Comparison of ENCODE assay signal across 8 mouse cellular contexts in the genomic region with DNA sequence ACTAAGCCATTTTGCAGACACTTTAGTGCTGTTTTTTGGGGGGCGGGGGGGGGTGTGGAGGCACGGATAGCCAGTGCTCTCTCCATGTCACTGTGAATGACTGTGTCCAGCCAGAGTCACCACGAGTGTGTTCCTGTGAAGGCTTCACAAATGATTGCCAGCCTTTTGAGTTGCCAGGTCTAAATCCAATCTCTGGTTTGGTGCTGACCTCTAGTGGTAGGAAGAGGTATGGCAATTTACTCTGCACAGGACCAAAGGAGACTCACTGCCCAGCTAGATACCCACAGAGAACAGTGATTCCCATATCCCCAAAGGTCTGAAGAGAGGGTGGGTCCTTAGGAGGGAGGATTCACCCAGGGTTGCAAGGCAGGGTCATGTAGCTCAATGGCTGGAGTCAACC. TPM values are rescaled to one million over a fixed set of nuclear protein-coding genes. Genes with fewer than 3 reads are reported as not detected.
A peak's percentile ranks its signal among the peaks of the same experiment; 100 is the strongest.
DNase-seq lines count a peak whose midpoint lies in the region; ATAC-seq lines count a peak whose summit lies in the region.

No protein-coding gene starts in this region.

- H3K36me3 ChIP-seq in heart, embryonic 11.5 days (ENCODE audit: control insufficient read depth, insufficient read depth, low read length): no peaks in the 10 kb centered on the region
- H3K36me3 ChIP-seq in forebrain, embryonic 12.5 days (replicated peaks): no peaks in the 10 kb centered on the region

- under 1% methylated on average over 3 of the region's 3 CpGs for WGBS in heart, embryonic 11.5 days (ENCODE audit: insufficient replicate concordance)
- WGBS in forebrain, embryonic 12.5 days: 0% methylated on average over 3 of the region's 3 CpGs

- no peak overlapping the region for H3K9ac ChIP-seq in heart, embryonic 11.5 days (ENCODE audit: low read depth, low read length)
- no peak overlapping the region for H3K9ac ChIP-seq in forebrain, embryonic 12.5 days

- ATAC-seq in heart, embryonic 11.5 days (replicated peaks; ENCODE audit: insufficient number of reproducible peaks, low FRiP score, low TSS enrichment): no peak; the same call in 1 of the 2 replicates
- ATAC-seq in forebrain, embryonic 12.5 days (ENCODE audit: low FRiP score): peak; percentile 55
- ATAC-seq in megakaryocyte-erythroid progenitor cell, adult 5-6 weeks (replicated peaks; ENCODE audit: low FRiP score, low TSS enrichment, poor library complexity, severe bottlenecking): peak; percentile 48

- H3K9me3 ChIP-seq in heart, embryonic 11.5 days (replicated peaks; ENCODE audit: control insufficient read depth, low read length): no peaks in the 10 kb centered on the region
- no peaks in the 10 kb centered on the region for H3K9me3 ChIP-seq in forebrain, embryonic 12.5 days

- no peak overlapping the region for H3K4me2 ChIP-seq in heart, embryonic 11.5 days
- no peak overlapping the region for H3K4me2 ChIP-seq in forebrain, embryonic 12.5 days

- H3K27me3 ChIP-seq in heart, embryonic 11.5 days (ENCODE audit: control insufficient read depth, insufficient read depth, low read length): no peaks in the 10 kb centered on the region
- no peaks in the 10 kb centered on the region for H3K27me3 ChIP-seq in forebrain, embryonic 12.5 days

- no peak overlapping the region for H3K4me3 ChIP-seq in heart, embryonic 11.5 days (ENCODE audit: low read depth, low read length)
- H3K4me3 ChIP-seq in forebrain, embryonic 12.5 days (replicated peaks): no peak overlapping the region

- no peak overlapping the region for H3K27ac ChIP-seq in heart, embryonic 11.5 days (ENCODE audit: low read depth, low read length)
- no peak overlapping the region for H3K27ac ChIP-seq in forebrain, embryonic 12.5 days

- DNase-seq in heart, adult 9 months (ENCODE audit: low spot score in 2 of 2): peak; percentile 64 to 80
- peak; percentile 57 for DNase-seq in c-Kit-positive CD71-positive TER-119-negative erythroid progenitor cells, embryonic 14.5 days (ENCODE audit: low read depth)
- peak; percentile 91 for DNase-seq in induced T-regulatory cell, adult 2 months (ENCODE audit: low read depth)
- peak; percentile 73 to 76 for DNase-seq in left cerebral cortex, adult 18-20 months (ENCODE audit: low spot score in 2 of 2)
- peak; percentile 81 for DNase-seq in skeletal muscle tissue, adult 2 months (ENCODE audit: low read depth, low spot score)

- peaks cover 6% of the 10 kb centered on the region; the same call in 1 of the 2 replicates for H3K4me1 ChIP-seq in heart, embryonic 11.5 days (ENCODE audit: control insufficient read depth, insufficient read depth, low read length)
- peaks cover 29% of the 10 kb centered on the region for H3K4me1 ChIP-seq in forebrain, embryonic 12.5 days

RNA-seq across cellular contexts. Expression of gene Klhl35, which starts 15.1 kb away (rescaled TPM):
- polyA plus RNA-seq in heart, embryonic 11.5 days (2014; fragmentation: Nextera tagmentation; extraction: Ambion mirVana): 0.77 and 1.0 TPM in 2 replicates
- 5.6 and 6.8 TPM in 2 replicates for polyA plus RNA-seq in forebrain, embryonic 12.5 days (2016; fragmentation: Nextera tagmentation; extraction: Ambion mirVana)
- 1 to 10 TPM; 2.3 to 3.2 TPM for total RNA-seq in left cerebral cortex, adult 18-20 months (2021)
- total RNA-seq in megakaryocyte-erythroid progenitor cell, adult 5-6 weeks (2014; fragmentation: Nextera tagmentation): 2.1 TPM in 1 of 2 replicates, not detected in the other
- 0.65 TPM in 1 of 2 replicates, not detected in the other for total RNA-seq in megakaryocyte-erythroid progenitor cell, adult 5-6 weeks (2017)

RNA-seq across cellular contexts. Expression of gene Rps3, which starts 32.8 kb away (rescaled TPM):
- 591 and 608 TPM in 2 replicates for polyA plus RNA-seq in heart, embryonic 11.5 days (2014; fragmentation: Nextera tagmentation; extraction: Ambion mirVana)
- polyA plus RNA-seq in forebrain, embryonic 12.5 days (2016; fragmentation: Nextera tagmentation; extraction: Ambion mirVana): 597 and 603 TPM in 2 replicates
- total RNA-seq in left cerebral cortex, adult 18-20 months (2021): 100 to 1,000 TPM; 268 to 293 TPM
- total RNA-seq in megakaryocyte-erythroid progenitor cell, adult 5-6 weeks (2014; fragmentation: Nextera tagmentation): 1,003 and 1,349 TPM in 2 replicates
- 1,982 and 2,496 TPM in 2 replicates for total RNA-seq in megakaryocyte-erythroid progenitor cell, adult 5-6 weeks (2017)
